Mouse (Mus musculus) CH12.LX (cell line): ENCODE measurements at regions not wholly inside any gene's neighbourhood (a gene's known extent, or its start where the extent isn't known, plus 50 kb on each side); places are given as distances from the start of the nearest gene placed in this dataset.

Experiments
- DNase-seq: peaks from one replicate; pipeline ENCODE4 v3.0.0-alpha.2; 2013; ENCODE audit errors: extremely low read depth
- H3K27ac ChIP-seq: 2 replicates; pipeline ENCODE4 v1.5.1; 2012; ENCODE audit warnings: low read depth, mild to moderate bottlenecking, control low read depth, moderate library complexity; ENCODE audit not compliant: insufficient read depth
- H3K27me3 ChIP-seq: replicated peaks from 2 replicates; pipeline ENCODE3; 2012; ENCODE audit warnings: inconsistent platforms
- H3K36me3 ChIP-seq, 2 experiments: replicated peaks in 1 of 2; 2 replicates each; pipeline versions ENCODE3 to v1.6.1; 2012; ENCODE audit warnings: inconsistent platforms in 1 of 2, low read length in 1 of 2, mild to moderate bottlenecking in 1 of 2, mixed read lengths in 1 of 2, moderate library complexity in 1 of 2; ENCODE audit not compliant: control insufficient read depth in 1 of 2, insufficient read depth in 1 of 2
- H3K4me1 ChIP-seq, 2 experiments: 2 replicates each; pipeline ENCODE4 v1.6.1; 2012; ENCODE audit warnings: inconsistent platforms in 1 of 2, moderate library complexity in 1 of 2; ENCODE audit not compliant: insufficient read depth in 2 of 2, control insufficient read depth in 1 of 2
- H3K4me2 ChIP-seq: 2 replicates; pipeline ENCODE4 v1.6.1; 2012; ENCODE audit warnings: low read depth, mild to moderate bottlenecking, control low read depth; ENCODE audit not compliant: poor library complexity, insufficient read depth, severe bottlenecking
- H3K4me3 ChIP-seq, 3 experiments: fragments of 150-350 bp in 1 of 3; sonication (generic) in 1 of 3; replicated peaks in 1 of 3; 2 replicates each; pipeline versions ENCODE3 to v1.5.1; 2011 to 2012; ENCODE audit warnings: low read depth in 2 of 3, low read length in 2 of 3, mild to moderate bottlenecking in 2 of 3, moderate library complexity in 2 of 3, control low read depth in 1 of 3, improper control_type of control experiment in 1 of 3, inconsistent platforms in 1 of 3, mixed read lengths in 1 of 3; ENCODE audit not compliant: poor library complexity in 1 of 3
- H3K79me2 ChIP-seq: replicated peaks from 2 replicates; pipeline ENCODE4 v1.6.1; 2012; ENCODE audit warnings: mild to moderate bottlenecking, moderate library complexity; ENCODE audit not compliant: control insufficient read depth, poor library complexity, insufficient read depth, severe bottlenecking; ENCODE audit errors: extremely low read depth
- H3K9ac ChIP-seq: 2 replicates; pipeline ENCODE4 v1.6.1; 2012; ENCODE audit warnings: low read depth, mild to moderate bottlenecking, control low read depth, moderate library complexity; ENCODE audit not compliant: insufficient read depth
- H3K9me3 ChIP-seq: replicated peaks from 2 replicates; pipeline ENCODE3; 2012; ENCODE audit warnings: low read length, inconsistent platforms, mixed read lengths
- CHD1 ChIP-seq: IDR thresholded peaks from 2 replicates; pipeline ENCODE4 v1.6.1; 2012; ENCODE audit warnings: low read depth, low read length, improper control_type of control experiment, inconsistent platforms
- CTCF ChIP-seq, 2 experiments: IDR thresholded peaks in 1 of 2; conservative IDR thresholded peaks in 1 of 2; 2 replicates each; pipeline ENCODE4 v1.5.1; 2011 to 2012; ENCODE audit warnings: low read depth in 2 of 2, low read length in 2 of 2, improper control_type of control experiment in 1 of 2, inconsistent platforms in 1 of 2, mild to moderate bottlenecking in 1 of 2, moderate library complexity in 1 of 2
- EP300 ChIP-seq: IDR thresholded peaks from 2 replicates; pipeline ENCODE4 v1.6.1; 2011; ENCODE audit warnings: low read length, improper control_type of control experiment
- ETS1 ChIP-seq: conservative IDR thresholded peaks from 2 replicates; pipeline ENCODE4 v1.6.1; 2012; ENCODE audit warnings: low read depth, mild to moderate bottlenecking, inconsistent platforms, low read length, improper control_type of control experiment, moderate library complexity
- GABPA ChIP-seq: IDR thresholded peaks from 2 replicates; pipeline ENCODE4 v1.6.1; 2012; ENCODE audit warnings: low read depth, low read length, improper control_type of control experiment, inconsistent platforms; ENCODE audit not compliant: insufficient replicate concordance
- IRF4 ChIP-seq: IDR thresholded peaks from 2 replicates; pipeline ENCODE4 v1.6.1; 2014; ENCODE audit warnings: low read depth, mild to moderate bottlenecking, inconsistent platforms, low read length, improper control_type of control experiment
- JUN ChIP-seq: IDR thresholded peaks from 2 replicates; pipeline ENCODE4 v1.6.1; 2011; ENCODE audit warnings: low read depth, mild to moderate bottlenecking, low read length, improper control_type of control experiment, moderate library complexity; ENCODE audit not compliant: insufficient read depth
- JUND ChIP-seq: conservative IDR thresholded peaks from 2 replicates; pipeline ENCODE4 v1.6.1; 2011; ENCODE audit warnings: low read depth, low read length, improper control_type of control experiment
- MAFK ChIP-seq: IDR thresholded peaks from 2 replicates; pipeline ENCODE4 v1.6.1; 2011; ENCODE audit warnings: low read length, improper control_type of control experiment; ENCODE audit not compliant: insufficient replicate concordance
- MAX ChIP-seq: IDR thresholded peaks from 2 replicates; pipeline ENCODE4 v1.6.1; 2011; ENCODE audit warnings: low read length, improper control_type of control experiment
- MEF2A ChIP-seq: IDR thresholded peaks from 2 replicates; pipeline ENCODE4 v1.6.1; 2014; ENCODE audit warnings: low read depth, mild to moderate bottlenecking, inconsistent platforms, low read length, improper control_type of control experiment, borderline replicate concordance
- NRF1 ChIP-seq: IDR thresholded peaks from 2 replicates; pipeline ENCODE4 v1.6.1; 2014; ENCODE audit warnings: low read depth, mild to moderate bottlenecking, inconsistent platforms, low read length, improper control_type of control experiment, moderate library complexity
- PAX5 ChIP-seq: IDR thresholded peaks from 2 replicates; pipeline ENCODE4 v1.6.1; 2012; ENCODE audit warnings: low read length, inconsistent platforms, mixed read lengths
- POLR2A ChIP-seq: IDR thresholded peaks from 2 replicates; pipeline ENCODE4 v1.6.1; 2011; ENCODE audit warnings: low read depth, mild to moderate bottlenecking, improper control_type of control experiment, low read length
- POLR2AphosphoS2 ChIP-seq: IDR thresholded peaks from 2 replicates; pipeline ENCODE4 v1.6.1; 2011; ENCODE audit warnings: low read depth, low read length, improper control_type of control experiment
- SIN3A ChIP-seq: IDR thresholded peaks from 2 replicates; pipeline ENCODE4 v1.6.1; 2012; ENCODE audit warnings: low read length, improper control_type of control experiment, inconsistent platforms
- SMC3 ChIP-seq: IDR thresholded peaks from 2 replicates; pipeline ENCODE4 v1.6.1; 2011; ENCODE audit warnings: low read depth, low read length, improper control_type of control experiment
- UBTF ChIP-seq: IDR thresholded peaks from 2 replicates; pipeline ENCODE4 v1.6.1; 2012; ENCODE audit warnings: low read depth, mild to moderate bottlenecking, inconsistent platforms, low read length, improper control_type of control experiment, moderate library complexity
- ZMIZ1 ChIP-seq: IDR thresholded peaks from 2 replicates; pipeline ENCODE4 v1.6.1; 2012; ENCODE audit warnings: low read depth, mild to moderate bottlenecking, inconsistent platforms, low read length, improper control_type of control experiment
- ZNF384 ChIP-seq: IDR thresholded peaks from 2 replicates; pipeline ENCODE4 v1.6.1; 2012; ENCODE audit warnings: low read depth, low read length, improper control_type of control experiment, inconsistent platforms
- dilution Hi-C: fragments of 300-500 bp; cut with MboI; formaldehyde crosslinking; loops from 2 replicates; pipeline ENCODE4 v1.14.3; 2020; ENCODE audit warnings: low sequenced_read_pairs; ENCODE audit not compliant: extremely low pct_unique_long_range_greater_than_20kb, extremely low pct_ligation_motif_present
- in situ Hi-C: fragments of 300-500 bp; cut with MboI; formaldehyde crosslinking; loops from 3 replicates; pipeline ENCODE4 v1.14.3; 2019; ENCODE audit warnings: low sequenced_read_pairs, low pct_ligation_motif_present, low pct_unique_long_range_greater_than_20kb, mixed read lengths

DNA sequence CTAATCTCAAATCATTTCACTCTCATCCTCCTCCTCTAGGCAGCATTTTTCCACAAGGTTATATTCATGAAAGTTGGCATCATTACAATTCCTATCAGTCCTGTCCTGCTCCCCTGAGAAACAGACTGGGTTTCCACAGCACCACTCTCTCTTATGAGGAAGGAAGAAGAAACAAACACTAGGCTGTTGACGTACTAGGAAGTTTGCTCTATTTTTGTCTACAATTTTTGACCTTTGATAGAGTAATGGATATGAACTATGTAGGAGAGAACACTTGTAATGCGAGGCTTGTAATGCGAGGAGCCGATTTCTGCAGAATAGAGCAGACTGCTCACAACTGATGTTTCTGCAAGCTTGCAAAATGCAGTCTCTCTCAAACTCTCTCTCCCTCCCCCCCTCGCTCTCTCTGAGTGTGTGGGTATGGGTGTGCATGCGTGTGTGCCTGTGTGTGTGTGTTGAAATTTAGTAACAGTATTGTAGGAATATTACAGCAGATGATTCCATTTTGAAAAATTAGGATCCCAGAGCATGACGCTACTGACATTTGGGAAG is 247.0 kb upstream of the Klf6 start:
- Histone ChIP-seq H3K4me3 (no peak overlapping the region), H3K9ac (no peak overlapping the region), H3K36me3 (no peaks in the 10 kb centered on the region), H3K27ac (no peak overlapping the region), H3K27me3 (no peaks in the 10 kb centered on the region), H3K4me1 (no peaks in the 10 kb centered on the region), H3K4me2 (no peak overlapping the region), H3K79me2 (no peaks in the 10 kb centered on the region), H3K9me3 (no peaks in the 10 kb centered on the region)
- DNase-seq, result no peak
- dilution Hi-C loops (no loop called here), in situ Hi-C loops (no loop called here)
- TF ChIP-seq GABPA (no peak), EP300 (no peak), MAFK (0 out of 2 replicates have a peak, but pooled peaks have one; percentile 18)

GRCm38 (mm10) chr13:5614833-5615232 is 246.4 kb upstream of the Klf6 start:
- H3K79me2 ChIP-seq, result no peaks in the 10 kb centered on the region
- in situ Hi-C loops, result no loop called here
- H3K4me3 ChIP-seq, result no peak overlapping the region
- no peaks in the 10 kb centered on the region for H3K27me3 ChIP-seq
- dilution Hi-C loops, result no loop called here
- no peaks in the 10 kb centered on the region for H3K9me3 ChIP-seq
- TF ChIP-seq ETS1, result no peak
- TF ChIP-seq MEF2A, result no peak
- TF ChIP-seq MAFK, result no peak
- no peak for TF ChIP-seq POLR2A
- no peak for TF ChIP-seq CHD1
- no peak for TF ChIP-seq IRF4
- no peak for TF ChIP-seq ZNF384
- no peak for TF ChIP-seq ZMIZ1
- no peak for TF ChIP-seq SMC3
- no peak for TF ChIP-seq NRF1
- TF ChIP-seq MAX, result no peak
- no peak for TF ChIP-seq POLR2AphosphoS2
- TF ChIP-seq UBTF, result no peak
- no peak for TF ChIP-seq SIN3A
- no peak for TF ChIP-seq CTCF (conservative IDR thresholded peaks at IDR 0.05 in 1 of 2, IDR thresholded peaks at IDR 0.05 in 1 of 2; ENCODE audit: low read depth in 2 of 2, low read length in 2 of 2)
- no peak for TF ChIP-seq JUND
- TF ChIP-seq JUN, result no peak
- TF ChIP-seq PAX5, result no peak
- no peaks in the 10 kb centered on the region for H3K4me1 ChIP-seq
- H3K9ac ChIP-seq, result no peak overlapping the region
- no peak overlapping the region for H3K4me2 ChIP-seq
- no peak overlapping the region for H3K27ac ChIP-seq
- no peaks in the 10 kb centered on the region for H3K36me3 ChIP-seq
- DNase-seq, result no peak
